Mouse (Mus musculus): ENCODE measurements around the gene Tagap. TPM values are rescaled to one million over a fixed set of nuclear protein-coding genes. Genes with fewer than 3 reads are reported as not detected.

Gene Tagap
- total RNA-seq (2023): 100 to 1,000 TPM; 113 to 165 TPM

DNA sequence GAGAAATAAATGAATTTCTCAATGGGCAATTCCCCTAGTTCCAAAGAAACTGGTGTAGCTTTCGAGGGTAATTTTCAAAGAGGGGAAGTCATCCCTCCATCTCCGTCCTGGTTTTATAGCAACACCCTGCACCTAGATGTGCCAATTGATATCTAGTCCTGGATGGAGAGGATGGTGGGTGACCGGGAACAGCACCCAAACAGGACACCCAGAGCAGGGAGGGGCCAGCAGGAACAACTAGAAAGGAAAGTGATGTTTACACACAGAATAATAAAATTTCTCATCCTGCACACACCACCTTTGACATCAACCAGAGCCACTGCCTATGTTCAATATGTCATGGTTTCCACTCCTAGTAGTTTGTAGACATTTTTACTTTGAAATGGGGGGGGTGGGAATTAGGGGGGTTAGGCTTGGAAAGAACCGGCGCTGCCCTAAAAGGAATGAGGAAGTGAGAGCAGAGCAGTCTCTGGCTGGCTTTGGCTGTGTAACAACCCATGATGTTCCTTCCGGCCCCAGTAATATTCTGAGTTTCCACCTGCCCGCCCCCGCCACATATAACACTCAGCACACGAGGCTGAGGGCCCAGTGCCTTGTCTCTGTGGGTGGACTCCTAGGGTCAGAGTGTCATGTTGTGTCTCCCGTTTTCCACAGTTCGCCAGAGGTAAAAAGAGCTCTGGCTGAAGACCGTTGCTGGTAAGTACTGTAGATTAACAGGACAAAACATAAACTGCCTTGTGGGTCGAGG lies at the start of gene Tagap:
Tagap (plus strand) TSS at position 588 of the 748 bp plus-strand sequence.

GRCm38 (mm10) chr17:7945117-7946052 lies 19.6 kb downstream of the Tagap start, which contains the start of gene Rsph3a:
Rsph3a (plus strand) TSS chr17:7945614.

Other genes with a start within 250 kb of the Tagap start
- gene Fndc1, start 98.7 kb upstream of the Tagap start, total RNA-seq (2023): not detected
- gene Rsph3a, start 19.6 kb downstream of the Tagap start, total RNA-seq (2023): 10 to 100 TPM; 11.9 to 20.5 TPM
- 1 to 10 TPM in 1 of 2 experiments, under 1 TPM in 1; 0.78 to 1.4 TPM for gene Gm49673, start 221.8 kb downstream of the Tagap start, total RNA-seq (2023)
- gene Rnaset2a, start 222.1 kb downstream of the Tagap start, total RNA-seq (2023): 10 to 100 TPM; 26.3 to 26.6 TPM
- gene Fgfr1op, start 239.5 kb downstream of the Tagap start, total RNA-seq (2023): 10 to 100 TPM; 55.7 to 71.9 TPM